Mouse (Mus musculus): ENCODE measurements around the gene Cstb.

DNA sequence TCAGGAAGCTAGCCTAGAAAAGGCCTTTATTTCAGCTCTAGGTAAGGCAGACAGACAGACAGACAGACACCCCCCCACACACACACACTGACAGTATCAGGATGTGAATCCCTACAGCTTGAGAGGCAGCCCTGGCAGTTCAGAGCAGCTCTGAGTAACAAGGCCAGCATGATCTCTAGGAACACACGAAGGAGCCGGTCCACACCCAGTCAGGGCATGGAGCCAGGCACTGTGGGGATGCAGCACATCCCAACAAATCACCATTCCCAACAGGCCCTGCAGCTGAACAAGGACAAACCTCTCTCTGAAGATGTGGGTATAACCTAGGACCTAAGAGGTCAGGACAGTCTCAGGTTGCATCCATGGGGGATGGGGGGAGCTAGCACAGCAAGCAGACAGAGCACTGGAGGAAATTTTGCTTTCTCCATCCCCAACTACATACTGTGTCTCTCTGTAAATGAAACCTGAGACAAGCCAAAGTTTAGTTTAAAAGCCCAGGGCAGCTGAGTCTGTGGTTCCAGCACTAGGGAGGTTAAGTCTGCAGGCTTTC, 42.4 kb downstream of the Cstb start:
- TF ChIP-seq CTCF (IDR thresholded peaks at IDR 0.05; ENCODE audit: control insufficient read depth, insufficient read depth, insufficient read length), result no peak
- no peak for TF ChIP-seq USF1 (IDR thresholded peaks at IDR 0.05; ENCODE audit: low read depth)
- TF ChIP-seq MAX (IDR thresholded peaks at IDR 0.05), result no peak
- TF ChIP-seq FOSL1 (IDR thresholded peaks at IDR 0.05; ENCODE audit: insufficient read depth, low read length, poor library complexity, severe bottlenecking), result no peak
- TF ChIP-seq MYOD1 (IDR thresholded peaks at IDR 0.05; ENCODE audit: control insufficient read depth, insufficient read length, low read depth), result no peak
- no peak for TF ChIP-seq CEBPB (IDR thresholded peaks at IDR 0.05; ENCODE audit: low read depth)

All from C2C12 (cell line).